Mouse (Mus musculus): ENCODE data around the gene Elk4. TPM values are rescaled to one million over a fixed set of nuclear protein-coding genes. Genes with fewer than 3 reads are reported as not detected.

Gene Elk4
- total and polyA plus RNA-seq, 3 experiments, result 16.8 to 18.9 (median 17.4) TPM

- no peak overlapping the region for H3K4me2 ChIP-seq (ENCODE audit: insufficient read depth, low read depth, poor library complexity, severe bottlenecking)
- dilution Hi-C loops (cut with MboI; ENCODE audit: extremely low pct_ligation_motif_present, extremely low pct_unique_long_range_greater_than_20kb, low sequenced_read_pairs), result no loop called here
- H3K9me3 ChIP-seq (replicated peaks; ENCODE audit: low read length), result no peaks in the 10 kb centered on the region
- H3K36me3 ChIP-seq (replicated peaks in 1 of 2; ENCODE audit: control insufficient read depth in 1 of 2, insufficient read depth in 1 of 2, low read length in 1 of 2), result peaks cover 0 to 3% of the 10 kb centered on the region in 2 experiments
- H3K27me3 ChIP-seq (replicated peaks), result no peaks in the 10 kb centered on the region
- DNase-seq (ENCODE audit: extremely low read depth), result peak; percentile 49
- in situ Hi-C loops (cut with MboI; ENCODE audit: low pct_ligation_motif_present, low pct_unique_long_range_greater_than_20kb, low sequenced_read_pairs), result no loop called here
- peaks cover 11 to 45% of the 10 kb centered on the region in 2 experiments for H3K4me1 ChIP-seq (ENCODE audit: control insufficient read depth in 1 of 2, insufficient read depth in 2 of 2)
- H3K27ac ChIP-seq (ENCODE audit: insufficient read depth, low read depth), result no peak overlapping the region
- no peak overlapping the region for H3K4me3 ChIP-seq (replicated peaks in 1 of 3; ENCODE audit: low read depth in 2 of 3, low read length in 2 of 3, poor library complexity in 1 of 3)
- H3K9ac ChIP-seq (ENCODE audit: insufficient read depth, low read depth), result no peak overlapping the region
- TF ChIP-seq ZC3H11A (IDR thresholded peaks at IDR 0.05; ENCODE audit: low read depth, low read length) (no peak), TBP (conservative IDR thresholded peaks at IDR 0.05; ENCODE audit: low read depth, low read length) (no peak), JUND (conservative IDR thresholded peaks at IDR 0.05; ENCODE audit: low read depth, low read length) (no peak), MEF2A (IDR thresholded peaks at IDR 0.05; ENCODE audit: borderline replicate concordance, low read depth, low read length) (no peak), GABPA (IDR thresholded peaks at IDR 0.05; ENCODE audit: insufficient replicate concordance, low read depth, low read length) (no peak), MXI1 (IDR thresholded peaks at IDR 0.05; ENCODE audit: low read depth, low read length) (peak; percentile 63; the same call in 1 of the 2 replicates), MYC (IDR thresholded peaks at IDR 0.05; ENCODE audit: low read depth, low read length) (peak; percentile 60; the same call in 1 of the 2 replicates), MAX (IDR thresholded peaks at IDR 0.05; ENCODE audit: low read length) (peak; percentile 41; the same call in 1 of the 2 replicates)
- H3K79me2 ChIP-seq (replicated peaks; ENCODE audit: control insufficient read depth, extremely low read depth, insufficient read depth, poor library complexity, severe bottlenecking), result no peaks in the 10 kb centered on the region
Observed at GRCm38 (mm10) chr1:132054387-132054786, 47.0 kb downstream of the Elk4 start.

- in situ Hi-C loops (cut with MboI; ENCODE audit: low pct_ligation_motif_present, low pct_unique_long_range_greater_than_20kb, low sequenced_read_pairs), result no loop called here
- Histone ChIP-seq H3K79me2 (replicated peaks; ENCODE audit: control insufficient read depth, extremely low read depth, insufficient read depth, poor library complexity, severe bottlenecking) (no peaks in the 10 kb centered on the region), H3K27ac (ENCODE audit: insufficient read depth, low read depth) (no peak overlapping the region), H3K9me3 (replicated peaks; ENCODE audit: low read length) (no peaks in the 10 kb centered on the region), H3K4me3 (replicated peaks in 1 of 3; ENCODE audit: low read depth in 2 of 3, low read length in 2 of 3, poor library complexity in 1 of 3) (no peak overlapping the region), H3K9ac (ENCODE audit: insufficient read depth, low read depth) (no peak overlapping the region), H3K36me3 (replicated peaks in 1 of 2; ENCODE audit: control insufficient read depth in 1 of 2, insufficient read depth in 1 of 2, low read length in 1 of 2) (peaks cover 0 to 3% of the 10 kb centered on the region in 2 experiments), H3K27me3 (replicated peaks) (no peaks in the 10 kb centered on the region), H3K4me1 (ENCODE audit: control insufficient read depth in 1 of 2, insufficient read depth in 2 of 2) (peaks cover 18 to 52% of the 10 kb centered on the region in 2 experiments), H3K4me2 (ENCODE audit: insufficient read depth, low read depth, poor library complexity, severe bottlenecking) (no peak overlapping the region)
- dilution Hi-C loops (cut with MboI; ENCODE audit: extremely low pct_ligation_motif_present, extremely low pct_unique_long_range_greater_than_20kb, low sequenced_read_pairs), result no loop called here
- DNase-seq (ENCODE audit: extremely low read depth), result no peak
- TF ChIP-seq GABPA (IDR thresholded peaks at IDR 0.05; ENCODE audit: insufficient replicate concordance, low read depth, low read length) (no peak), ZMIZ1 (IDR thresholded peaks at IDR 0.05; ENCODE audit: low read depth, low read length) (no peak), MAZ (IDR thresholded peaks at IDR 0.05; ENCODE audit: low read depth, low read length) (no peak), TBP (conservative IDR thresholded peaks at IDR 0.05; ENCODE audit: low read depth, low read length) (no peak), POLR2A (IDR thresholded peaks at IDR 0.05; ENCODE audit: low read depth, low read length) (no peak), CTCF (conservative IDR thresholded peaks at IDR 0.05 in 1 of 2, IDR thresholded peaks at IDR 0.05 in 1 of 2; ENCODE audit: low read depth in 2 of 2, low read length in 2 of 2) (no peak), NELFE (IDR thresholded peaks at IDR 0.05; ENCODE audit: low read depth, low read length) (no peak), JUN (IDR thresholded peaks at IDR 0.05; ENCODE audit: insufficient read depth, low read depth, low read length) (no peak), KAT2A (IDR thresholded peaks at IDR 0.05; ENCODE audit: insufficient replicate concordance, low read length) (no peak), CHD1 (IDR thresholded peaks at IDR 0.05; ENCODE audit: low read depth, low read length) (no peak), USF1 (IDR thresholded peaks at IDR 0.05; ENCODE audit: low read depth, low read length) (no peak), ETS1 (conservative IDR thresholded peaks at IDR 0.05; ENCODE audit: low read depth, low read length) (no peak), MAFK (IDR thresholded peaks at IDR 0.05; ENCODE audit: insufficient replicate concordance, low read length) (no peak), ZNF384 (IDR thresholded peaks at IDR 0.05; ENCODE audit: low read depth, low read length) (no peak), RAD21 (IDR thresholded peaks at IDR 0.05; ENCODE audit: low read depth, low read length) (no peak), MEF2A (IDR thresholded peaks at IDR 0.05; ENCODE audit: borderline replicate concordance, low read depth, low read length) (no peak), MYC (IDR thresholded peaks at IDR 0.05; ENCODE audit: low read depth, low read length) (no peak), ZKSCAN1 (IDR thresholded peaks at IDR 0.05; ENCODE audit: borderline replicate concordance, low read depth, low read length) (no peak)
Observed at GRCm38 (mm10) chr1:132055054-132055664, 47.8 kb downstream of the Elk4 start.
